Mouse (Mus musculus): ENCODE results near the gene Prr19. TPM values are rescaled to one million over a fixed set of nuclear protein-coding genes. Genes with fewer than 3 reads are reported as not detected.
A peak's percentile ranks its signal among the peaks of the same experiment; 100 is the strongest.

The Prr19 gene
- polyA plus RNA-seq, 2 experiments: 0.04 TPM; not detected in 1

DNA sequence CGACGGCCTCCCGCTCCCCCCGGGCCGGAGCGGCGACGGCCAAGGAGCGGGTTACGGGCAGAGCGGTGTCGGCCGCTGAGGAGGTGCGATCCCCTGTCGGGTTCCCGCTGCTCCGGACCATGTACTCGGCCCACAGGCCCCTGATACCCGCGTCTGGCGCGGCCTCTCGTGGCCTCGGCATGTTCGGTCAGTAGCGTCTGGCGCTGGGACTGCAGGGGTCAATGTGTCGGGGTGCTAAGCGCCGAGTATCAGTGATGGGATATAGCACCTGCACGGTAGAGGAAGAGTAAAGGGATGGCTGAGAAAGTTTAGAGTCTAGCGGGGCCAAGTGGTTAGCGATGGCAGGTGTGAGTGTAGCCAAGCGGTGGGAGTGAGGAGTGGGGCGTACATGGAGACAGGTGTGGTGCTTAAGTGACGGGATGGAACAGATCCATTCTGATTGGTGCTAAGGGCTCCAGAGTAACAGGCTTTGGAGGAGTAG lies 18.4 kb upstream of the Prr19 start:
- Histone ChIP-seq H3K9ac (replicated peaks) (peak overlapping the region; percentile 77), H3K4me2 (ENCODE audit: low read depth) (peak overlapping the region; percentile 99), H3K9me3 (ENCODE audit: control insufficient read depth, low read length) (no peaks in the 10 kb centered on the region), H3K4me3 (ENCODE audit: insufficient read depth in 1 of 2, low read depth in 2 of 2, low read length in 2 of 2) (peak overlapping the region; percentile 71 to 76), H3K27me3 (ENCODE audit: control insufficient read depth, insufficient read depth, low read length) (no peaks in the 10 kb centered on the region), H3K27ac (peak overlapping the region; percentile 87), H3K4me1 (replicated peaks; ENCODE audit: control insufficient read depth in 2 of 2, insufficient read depth in 2 of 2, low read length in 1 of 2) (peaks cover 35 to 42% of the 10 kb centered on the region in 2 experiments), H3K36me3 (replicated peaks; ENCODE audit: control insufficient read depth, insufficient read depth, low read depth) (peaks cover 30% of the 10 kb centered on the region)
- under 1% methylated on average over 27 of the region's 36 CpGs for WGBS (ENCODE audit: insufficient replicate concordance)
- ATAC-seq (ENCODE audit: insufficient read depth): no peak
- no peak for DNase-seq (ENCODE audit: low read depth in 3 of 3, low spot score in 3 of 3)
- TF ChIP-seq EP300 (IDR thresholded peaks at IDR 0.05; ENCODE audit: low read depth): no peak
- peak; percentile 45 for TF ChIP-seq CTCF (IDR thresholded peaks at IDR 0.05; ENCODE audit: low read depth)

DNA sequence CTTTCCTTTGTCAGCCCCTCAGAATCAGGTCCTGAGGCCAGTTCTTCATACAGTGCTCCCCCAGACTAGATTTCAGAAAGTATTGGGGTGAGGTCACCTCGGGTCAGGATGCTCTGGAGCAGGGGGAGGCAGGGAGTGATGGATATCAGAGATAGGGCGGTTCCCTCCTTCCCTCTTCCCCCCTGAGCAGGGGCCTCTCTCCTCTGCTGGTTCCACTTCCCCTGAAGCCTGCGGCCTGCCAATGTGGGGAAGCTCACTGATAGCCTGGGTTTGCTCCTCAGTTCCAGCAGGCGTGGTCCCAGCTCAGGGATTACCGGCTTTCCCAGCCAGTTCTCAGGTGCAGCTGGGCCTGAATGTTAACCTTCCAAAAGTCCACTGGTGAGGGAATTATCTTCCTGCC lies 17.6 kb upstream of the Prr19 start:
- 12% methylated on average over 5 of the region's 5 CpGs for WGBS (ENCODE audit: insufficient replicate concordance)
- peak overlapping the region; percentile 99 for H3K4me2 ChIP-seq (ENCODE audit: low read depth)
- ATAC-seq (ENCODE audit: insufficient read depth): no peak
- H3K4me3 ChIP-seq (ENCODE audit: insufficient read depth in 1 of 2, low read depth in 2 of 2, low read length in 2 of 2): peak overlapping the region; percentile 71 to 76
- peaks cover 38% of the 10 kb centered on the region for H3K36me3 ChIP-seq (replicated peaks; ENCODE audit: control insufficient read depth, insufficient read depth, low read depth)
- H3K27ac ChIP-seq: peak overlapping the region; percentile 6; the same call in 1 of the 2 replicates
- DNase-seq (ENCODE audit: low read depth in 3 of 3, low spot score in 3 of 3): no peak
- TF ChIP-seq EP300 (IDR thresholded peaks at IDR 0.05; ENCODE audit: low read depth): no peak
- no peak for TF ChIP-seq CTCF (IDR thresholded peaks at IDR 0.05; ENCODE audit: low read depth)
- H3K9me3 ChIP-seq (ENCODE audit: control insufficient read depth, low read length): no peaks in the 10 kb centered on the region
- peak overlapping the region; percentile 77 for H3K9ac ChIP-seq (replicated peaks)
- peaks cover 33 to 38% of the 10 kb centered on the region in 2 experiments for H3K4me1 ChIP-seq (replicated peaks; ENCODE audit: control insufficient read depth in 2 of 2, insufficient read depth in 2 of 2, low read length in 1 of 2)
- no peaks in the 10 kb centered on the region for H3K27me3 ChIP-seq (ENCODE audit: control insufficient read depth, insufficient read depth, low read length)

GRCm38 (mm10) chr7:25284171-25284570 lies 17.0 kb upstream of the Prr19 start:
- WGBS (ENCODE audit: insufficient replicate concordance): 42% methylated on average over 2 of the region's 2 CpGs
- H3K9ac ChIP-seq (replicated peaks): no peak overlapping the region
- no peaks in the 10 kb centered on the region for H3K9me3 ChIP-seq (ENCODE audit: control insufficient read depth, low read length)
- DNase-seq (ENCODE audit: low read depth in 3 of 3, low spot score in 3 of 3) (no peak), ATAC-seq (ENCODE audit: insufficient read depth) (no peak)
- H3K4me1 ChIP-seq (replicated peaks; ENCODE audit: control insufficient read depth in 2 of 2, insufficient read depth in 2 of 2, low read length in 1 of 2): peaks cover 33 to 38% of the 10 kb centered on the region in 2 experiments
- no peak overlapping the region for H3K27ac ChIP-seq
- no peaks in the 10 kb centered on the region for H3K27me3 ChIP-seq (ENCODE audit: control insufficient read depth, insufficient read depth, low read length)
- peaks cover 44% of the 10 kb centered on the region for H3K36me3 ChIP-seq (replicated peaks; ENCODE audit: control insufficient read depth, insufficient read depth, low read depth)
- H3K4me3 ChIP-seq (ENCODE audit: insufficient read depth in 1 of 2, low read depth in 2 of 2, low read length in 2 of 2): no peak overlapping the region; a peak in 1 of 4 replicates
- peak overlapping the region; percentile 99 for H3K4me2 ChIP-seq (ENCODE audit: low read depth)
- TF ChIP-seq EP300 (IDR thresholded peaks at IDR 0.05; ENCODE audit: low read depth): no peak
- no peak for TF ChIP-seq CTCF (IDR thresholded peaks at IDR 0.05; ENCODE audit: low read depth)

DNA sequence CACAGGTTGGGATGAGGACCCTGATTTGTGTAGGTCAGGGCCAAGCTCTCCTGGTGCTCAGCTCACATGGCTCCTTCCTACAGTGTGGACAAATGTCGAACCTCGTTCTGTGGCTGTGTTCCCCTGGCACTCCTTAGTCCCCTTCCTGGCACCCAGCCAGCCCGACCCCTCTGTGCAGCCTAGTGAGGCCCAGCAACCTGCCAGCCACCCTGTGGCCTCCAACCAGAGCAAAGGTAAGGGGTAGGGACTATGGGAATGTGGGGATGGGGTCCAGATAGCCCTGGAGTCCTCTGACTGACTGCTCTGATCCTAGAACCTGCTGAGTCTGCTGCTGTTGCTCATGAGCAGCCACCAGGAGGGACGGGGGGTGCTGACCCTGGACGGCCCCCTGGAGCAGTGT lies 16.4 kb upstream of the Prr19 start:
- DNase-seq (ENCODE audit: low read depth in 3 of 3, low spot score in 3 of 3) (no peak), ATAC-seq (ENCODE audit: insufficient read depth) (no peak)
- Histone ChIP-seq H3K36me3 (replicated peaks; ENCODE audit: control insufficient read depth, insufficient read depth, low read depth) (peaks cover 50% of the 10 kb centered on the region), H3K4me1 (replicated peaks; ENCODE audit: control insufficient read depth in 2 of 2, insufficient read depth in 2 of 2, low read length in 1 of 2) (peaks cover 28 to 35% of the 10 kb centered on the region in 2 experiments), H3K4me3 (ENCODE audit: insufficient read depth in 1 of 2, low read depth in 2 of 2, low read length in 2 of 2) (no peak overlapping the region), H3K9ac (replicated peaks) (no peak overlapping the region), H3K9me3 (ENCODE audit: control insufficient read depth, low read length) (no peaks in the 10 kb centered on the region), H3K27me3 (ENCODE audit: control insufficient read depth, insufficient read depth, low read length) (no peaks in the 10 kb centered on the region), H3K27ac (no peak overlapping the region), H3K4me2 (ENCODE audit: low read depth) (no peak overlapping the region)
- WGBS (ENCODE audit: insufficient replicate concordance): 78% methylated on average over 5 of the region's 5 CpGs
- no peak for TF ChIP-seq CTCF (IDR thresholded peaks at IDR 0.05; ENCODE audit: low read depth)
- no peak for TF ChIP-seq EP300 (IDR thresholded peaks at IDR 0.05; ENCODE audit: low read depth)

GRCm38 (mm10) chr7:25285511-25286238 lies 15.5 kb upstream of the Prr19 start:
- TF ChIP-seq CTCF (IDR thresholded peaks at IDR 0.05; ENCODE audit: low read depth) (no peak), EP300 (IDR thresholded peaks at IDR 0.05; ENCODE audit: low read depth) (no peak)
- WGBS (ENCODE audit: insufficient replicate concordance): 91% methylated on average over 20 of the region's 20 CpGs
- Histone ChIP-seq H3K27ac (no peak overlapping the region), H3K36me3 (replicated peaks; ENCODE audit: control insufficient read depth, insufficient read depth, low read depth) (peaks cover 59% of the 10 kb centered on the region), H3K9me3 (ENCODE audit: control insufficient read depth, low read length) (no peaks in the 10 kb centered on the region), H3K4me3 (ENCODE audit: insufficient read depth in 1 of 2, low read depth in 2 of 2, low read length in 2 of 2) (no peak overlapping the region), H3K4me2 (ENCODE audit: low read depth) (no peak overlapping the region), H3K9ac (replicated peaks) (no peak overlapping the region), H3K4me1 (replicated peaks; ENCODE audit: control insufficient read depth in 2 of 2, insufficient read depth in 2 of 2, low read length in 1 of 2) (peaks cover 19 to 26% of the 10 kb centered on the region in 2 experiments), H3K27me3 (ENCODE audit: control insufficient read depth, insufficient read depth, low read length) (no peaks in the 10 kb centered on the region)
- ATAC-seq (ENCODE audit: insufficient read depth): no peak
- DNase-seq (ENCODE audit: low read depth in 3 of 3, low spot score in 3 of 3): no peak
